Mouse (Mus musculus) forebrain, embryonic 14.5 days (tissue): ENCODE results near the gene Msmp. TPM values are rescaled to one million over a fixed set of nuclear protein-coding genes. Genes with fewer than 3 reads are reported as not detected.
A peak's percentile ranks its signal among the peaks of the same experiment; 100 is the strongest.

Experiments
- ATAC-seq: fragments of 200-750 bp; cut with Nextera tagmentation; 2 replicates; pipeline ENCODE4 v1.8.0; 2017; ENCODE audit warnings: mild to moderate bottlenecking, moderate library complexity
- DNase-seq: peaks from one replicate; pipeline ENCODE4 v3.0.0-alpha.2; 2015; ENCODE audit warnings: low spot score
- H3K27ac ChIP-seq: fragments of 300-500 bp; sonication (generic); 2 replicates; pipeline ENCODE4 v1.5.1; 2014; ENCODE audit warnings: low read depth, mild to moderate bottlenecking, control low read depth, low read length, moderate library complexity
- H3K27me3 ChIP-seq: fragments of 300-500 bp; sonication (generic); replicated peaks from 2 replicates; pipeline ENCODE4 v1.6.1; 2014; ENCODE audit warnings: low read length, control low read depth, mixed read lengths; ENCODE audit not compliant: control insufficient read depth, insufficient read depth
- H3K36me3 ChIP-seq: fragments of 300-500 bp; sonication (generic); 2 replicates; pipeline ENCODE4 v1.6.1; 2014; ENCODE audit warnings: low read length, control low read depth; ENCODE audit not compliant: control insufficient read depth, insufficient read depth
- H3K4me1 ChIP-seq: fragments of 300-500 bp; sonication (generic); 2 replicates; pipeline ENCODE4 v1.6.1; 2014; ENCODE audit warnings: antibody characterized with exemption, low read length, control low read depth; ENCODE audit not compliant: control insufficient read depth, insufficient read depth
- H3K4me2 ChIP-seq: fragments of 300-500 bp; sonication (generic); 2 replicates; pipeline ENCODE4 v1.6.1; 2014; ENCODE audit warnings: mild to moderate bottlenecking, control low read depth, low read length
- H3K4me3 ChIP-seq: fragments of 300-500 bp; sonication (generic); 2 replicates; pipeline ENCODE4 v1.5.1; 2014; ENCODE audit warnings: low read depth, low read length, control low read depth
- H3K9ac ChIP-seq: fragments of 300-500 bp; sonication (generic); 2 replicates; pipeline ENCODE4 v1.6.1; 2014; ENCODE audit warnings: mild to moderate bottlenecking, low read length, control low read depth, moderate library complexity
- H3K9me3 ChIP-seq: fragments of 300-500 bp; sonication (generic); replicated peaks from 2 replicates; pipeline ENCODE4 v1.6.1; 2016; ENCODE audit warnings: low read length, control low read depth, mixed read lengths; ENCODE audit not compliant: control insufficient read depth
- WGBS: fragments of 180-500 bp; shearing (Covaris S2); extraction: QIAGEN DNeasy Blood & Tissue Kit; methylation state at CpG from one replicate; pipeline ENCODE4 v1.1.7; 2014; 5-methylcytosine and 5-hydroxymethylcytosine counted together
- polyA plus RNA-seq: library from polyadenylated mRNA; unstranded; fragments of >200 nt; fragmentation: Nextera tagmentation; extraction: Ambion mirVana; gene quantifications from 2 replicates; pipeline ENCODE4 v1.2.1, GENCODE M21; 2014

Gene Msmp
- polyA plus RNA-seq, 1 experiment from 2014 or later = 0.37 TPM

- H3K9me3 ChIP-seq = no peaks in the 10 kb centered on the region
- WGBS = 79% methylated on average over 7 of the region's 7 CpGs
Observed at GRCm38 (mm10) chr4:43583421-43583820, 873 bp downstream of the Msmp start.

DNA sequence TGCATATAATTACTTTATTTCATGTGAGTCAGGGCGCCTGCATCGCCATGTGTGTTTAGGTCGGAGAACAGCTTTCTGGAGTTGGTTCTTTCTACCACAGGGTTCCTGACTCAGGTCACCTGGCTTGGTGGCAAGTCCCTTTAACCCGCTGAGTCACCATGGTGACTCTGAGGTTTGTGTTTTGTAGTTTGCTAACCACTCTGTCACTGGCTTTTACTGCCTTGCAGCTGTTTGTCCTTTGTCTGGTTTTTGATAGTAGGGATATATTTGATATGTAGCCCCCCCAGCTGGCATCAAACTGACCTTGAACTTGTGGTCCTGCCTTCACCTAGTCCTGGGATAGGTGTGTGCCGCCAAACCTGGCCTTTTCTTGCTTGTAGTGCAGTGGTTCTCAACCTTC, 2.1 kb downstream of the Msmp start:
- Histone ChIP-seq H3K36me3 (peaks cover 48% of the 10 kb centered on the region), H3K9me3 (no peaks in the 10 kb centered on the region)

More at GRCm38 (mm10) chr4:43583421-43583820, 873 bp downstream of the Msmp start:
- H3K4me3 ChIP-seq = no peak overlapping the region
- H3K4me2 ChIP-seq = no peak overlapping the region
- no peak overlapping the region for H3K27ac ChIP-seq
- DNase-seq = no peak
- peaks cover 48% of the 10 kb centered on the region for H3K36me3 ChIP-seq
- H3K4me1 ChIP-seq = peaks cover 6% of the 10 kb centered on the region; the same call in 1 of the 2 replicates
- no peak overlapping the region for H3K9ac ChIP-seq
- H3K27me3 ChIP-seq = no peaks in the 10 kb centered on the region
- no peak for ATAC-seq

GRCm38 (mm10) chr4:43581381-43581780, 2.9 kb downstream of the Msmp start:
- DNase-seq (no peak), ATAC-seq (no peak)
- no peak overlapping the region for H3K27ac ChIP-seq
- WGBS = 97% methylated on average over 12 of the region's 12 CpGs
- no peaks in the 10 kb centered on the region for H3K9me3 ChIP-seq
- H3K9ac ChIP-seq = no peak overlapping the region
- peaks cover 22% of the 10 kb centered on the region for H3K4me1 ChIP-seq
- no peaks in the 10 kb centered on the region for H3K27me3 ChIP-seq
- H3K36me3 ChIP-seq = peaks cover 48% of the 10 kb centered on the region
- no peak overlapping the region for H3K4me3 ChIP-seq
- H3K4me2 ChIP-seq = no peak overlapping the region

More for the DNA sequence above, 2.1 kb downstream of the Msmp start:
- H3K9ac ChIP-seq = no peak overlapping the region
- DNase-seq = no peak
- no peak overlapping the region for H3K27ac ChIP-seq
- no peaks in the 10 kb centered on the region for H3K27me3 ChIP-seq
- no peak for ATAC-seq
- no peak overlapping the region for H3K4me3 ChIP-seq
- WGBS = 89% methylated on average over 5 of the region's 5 CpGs
- peaks cover 14% of the 10 kb centered on the region for H3K4me1 ChIP-seq
- no peak overlapping the region for H3K4me2 ChIP-seq

GRCm38 (mm10) chr4:43580721-43581120, 3.6 kb downstream of the Msmp start:
- Histone ChIP-seq H3K27ac (no peak overlapping the region), H3K4me2 (no peak overlapping the region), H3K36me3 (peaks cover 48% of the 10 kb centered on the region), H3K4me3 (no peak overlapping the region), H3K9me3 (no peaks in the 10 kb centered on the region), H3K27me3 (no peaks in the 10 kb centered on the region), H3K4me1 (peaks cover 29% of the 10 kb centered on the region), H3K9ac (no peak overlapping the region)
- 98% methylated on average over 5 of the region's 5 CpGs for WGBS
- ATAC-seq (no peak), DNase-seq (no peak)

DNA sequence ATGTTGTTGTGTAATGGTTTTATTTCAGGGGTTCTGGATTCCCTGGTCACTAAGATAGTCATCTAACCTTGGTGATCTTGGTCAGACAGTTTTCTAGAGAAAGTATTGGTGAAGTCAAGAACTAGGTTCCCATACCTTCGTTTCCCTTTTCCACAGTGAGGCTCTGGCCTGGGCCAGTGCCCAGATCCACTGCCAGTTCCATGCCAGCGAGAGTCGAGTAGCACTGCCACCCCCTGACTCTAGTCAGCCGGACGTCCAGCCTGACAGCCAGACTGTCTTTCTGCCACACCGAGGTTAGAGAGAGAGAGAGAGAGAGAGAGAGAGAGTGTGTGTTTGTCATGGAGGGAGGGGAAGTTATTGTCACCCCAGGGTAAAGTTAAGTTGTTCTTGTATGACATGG, 4.6 kb downstream of the Msmp start:
- ATAC-seq (no peak), DNase-seq (no peak)
- no peak overlapping the region for H3K27ac ChIP-seq
- H3K9ac ChIP-seq = peak overlapping the region; percentile 87
- H3K27me3 ChIP-seq = no peaks in the 10 kb centered on the region
- no peaks in the 10 kb centered on the region for H3K9me3 ChIP-seq
- peaks cover 37% of the 10 kb centered on the region for H3K4me1 ChIP-seq
- peaks cover 45% of the 10 kb centered on the region for H3K36me3 ChIP-seq
- 84% methylated on average over 6 of the region's 6 CpGs for WGBS
- peak overlapping the region; percentile 98 for H3K4me2 ChIP-seq
- peak overlapping the region; percentile 89 for H3K4me3 ChIP-seq

GRCm38 (mm10) chr4:43579256-43579655, 5.0 kb downstream of the Msmp start:
- H3K4me3 ChIP-seq = peak overlapping the region; percentile 89
- H3K27me3 ChIP-seq = no peaks in the 10 kb centered on the region
- 6% methylated on average over 10 of the region's 10 CpGs for WGBS
- ATAC-seq (no peak), DNase-seq (no peak)
- peak overlapping the region; percentile 62 for H3K27ac ChIP-seq
- peaks cover 40% of the 10 kb centered on the region for H3K36me3 ChIP-seq
- H3K4me1 ChIP-seq = peaks cover 37% of the 10 kb centered on the region
- peak overlapping the region; percentile 87 for H3K9ac ChIP-seq
- H3K9me3 ChIP-seq = no peaks in the 10 kb centered on the region
- H3K4me2 ChIP-seq = peak overlapping the region; percentile 98

DNA sequence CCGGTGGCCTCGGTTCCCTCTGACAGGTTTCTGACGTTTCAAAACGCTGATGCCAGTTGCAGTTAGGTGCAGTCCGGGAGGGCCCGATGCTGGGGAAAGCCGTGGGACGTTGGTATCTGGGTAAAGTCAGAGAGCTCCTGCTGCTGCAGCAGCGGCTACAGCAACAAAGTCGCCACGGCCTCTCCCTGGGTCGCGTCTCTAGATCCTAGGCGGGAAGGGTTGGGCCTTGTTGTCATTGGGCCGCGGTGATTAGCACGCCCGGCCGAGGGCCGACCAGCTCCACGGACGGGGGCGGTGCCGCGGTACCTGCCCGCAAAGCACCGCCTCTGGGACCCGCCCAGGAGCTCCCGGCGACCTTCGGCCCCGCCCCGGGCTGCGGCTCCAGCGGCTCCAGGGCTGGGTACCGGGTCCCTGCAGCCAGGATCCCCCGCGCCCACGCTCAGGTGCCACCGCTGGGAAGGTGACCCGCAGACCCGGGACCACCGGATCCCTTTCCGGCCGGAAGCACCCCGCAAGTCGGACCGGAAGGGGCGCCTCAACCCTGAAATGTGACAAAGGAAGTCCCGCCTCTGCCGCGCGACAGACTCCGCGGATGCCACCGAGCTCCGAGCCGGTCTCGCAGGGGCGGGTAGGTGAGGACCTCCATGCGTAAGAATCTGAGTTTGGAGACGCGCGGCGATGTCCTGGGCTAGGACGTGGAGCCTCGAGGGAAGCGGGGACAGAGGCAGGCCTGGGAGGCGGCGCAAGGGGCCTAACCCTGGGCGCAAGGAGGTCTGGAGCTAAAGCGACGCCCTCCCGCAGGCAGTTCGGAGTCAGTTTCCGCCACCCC, 5.7 kb downstream of the Msmp start, which contains the start of the genes Rgp1 and Gba2:
TSS of gene Rgp1 (plus strand) at position 340 of the 829 bp plus-strand sequence.
TSS of gene Gba2 (minus strand) at position 498 of the 829 bp plus-strand sequence.
- H3K27me3 ChIP-seq = no peaks in the 10 kb centered on the region
- peaks cover 37% of the 10 kb centered on the region for H3K4me1 ChIP-seq
- H3K9me3 ChIP-seq = no peaks in the 10 kb centered on the region
- under 1% methylated on average over 73 of the region's 76 CpGs for WGBS
- peak within 1 kb of the TSS; percentile 62 for H3K27ac ChIP-seq
- peak; percentile 89 for DNase-seq
- H3K4me2 ChIP-seq = peak within 1 kb of the TSS; percentile 98
- peak within 1 kb of the TSS; percentile 87 for H3K9ac ChIP-seq
- H3K36me3 ChIP-seq = peaks cover 40% of the 10 kb centered on the region
- peak; percentile 89 for ATAC-seq
- H3K4me3 ChIP-seq = peak within 1 kb of the TSS; percentile 89

DNA sequence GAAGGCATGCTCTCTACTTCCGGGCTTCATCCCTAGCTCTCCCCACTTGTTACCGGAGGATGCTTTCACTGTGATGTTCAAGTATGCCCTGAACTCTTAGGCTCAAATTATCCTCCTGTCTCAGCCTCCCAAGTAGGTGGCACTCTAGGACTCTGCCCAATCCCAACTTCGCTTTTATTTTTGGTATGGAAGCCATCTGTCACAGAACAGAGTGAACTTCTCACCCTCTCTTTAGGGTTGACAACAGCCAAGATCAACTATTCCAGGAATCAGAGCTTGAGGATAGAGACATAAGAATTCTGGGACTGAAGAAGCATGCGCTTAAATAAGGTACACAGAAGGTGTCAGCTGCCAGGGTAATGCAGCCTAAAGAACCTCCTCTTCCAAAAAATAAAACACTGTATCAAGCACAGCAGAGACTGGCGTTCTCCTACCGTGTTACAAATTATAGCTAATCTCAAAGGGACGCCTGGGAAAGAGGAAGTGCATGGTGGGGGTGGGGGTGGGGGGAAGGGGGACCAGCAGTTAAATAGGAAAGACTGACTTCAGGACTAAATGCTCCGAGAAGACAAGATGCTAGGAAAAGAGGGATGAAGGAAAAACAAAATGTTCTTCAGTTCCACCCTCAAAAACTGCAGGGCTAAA, 6.9 kb downstream of the Msmp start:
- WGBS = 57% methylated on average over 8 of the region's 8 CpGs
- H3K9ac ChIP-seq = peak overlapping the region; percentile 87
- no peak overlapping the region for H3K27ac ChIP-seq
- no peaks in the 10 kb centered on the region for H3K9me3 ChIP-seq
- H3K4me2 ChIP-seq = peak overlapping the region; percentile 98
- H3K4me1 ChIP-seq = peaks cover 37% of the 10 kb centered on the region
- H3K4me3 ChIP-seq = peak overlapping the region; percentile 89
- DNase-seq = no peak
- H3K36me3 ChIP-seq = peaks cover 40% of the 10 kb centered on the region
- H3K27me3 ChIP-seq = no peaks in the 10 kb centered on the region
- ATAC-seq = no peak
